Mouse (Mus musculus) megakaryocyte, embryonic 14.5 days (primary cell): ENCODE results near the gene Cxadr. TPM values are rescaled to one million over a fixed set of nuclear protein-coding genes. Genes with fewer than 3 reads are reported as not detected.

Experiments used
- H3K27me3 ChIP-seq: replicated peaks from 2 replicates; pipeline ENCODE3; 2012; ENCODE audit warnings: inconsistent platforms
- H3K36me3 ChIP-seq: replicated peaks from 2 replicates; pipeline ENCODE3; 2012; ENCODE audit warnings: low read length, inconsistent platforms, mixed read lengths
- H3K4me1 ChIP-seq: 2 replicates; pipeline ENCODE4 v1.6.1; 2012; ENCODE audit warnings: inconsistent platforms
- H3K4me3 ChIP-seq: replicated peaks from 2 replicates; pipeline ENCODE3; 2012; ENCODE audit warnings: moderate library complexity, mild to moderate bottlenecking, inconsistent platforms
- H3K9me3 ChIP-seq: 2 replicates; pipeline ENCODE4 v1.6.1; 2012; ENCODE audit warnings: inconsistent platforms
- FLI1 ChIP-seq: IDR thresholded peaks from 2 replicates; pipeline ENCODE4 v1.6.1; 2012; ENCODE audit warnings: low read length, inconsistent platforms, mixed read lengths
- GATA1 ChIP-seq: IDR thresholded peaks from 3 replicates; pipeline ENCODE4 v1.6.1; 2012; ENCODE audit warnings: mixed read lengths, low read length, inconsistent platforms, borderline replicate concordance
- polyA plus RNA-seq: library from polyadenylated mRNA; stranded (reverse); fragments of >175 nt; gene quantifications from 2 replicates; pipeline ENCODE4 v1.2.3, GENCODE M21; 2012; ENCODE audit warnings: low replicate concordance; ENCODE audit not compliant: insufficient read depth

Gene Cxadr
- polyA plus RNA-seq, result not detected in 2 replicates

- no peaks in the 10 kb centered on the region for H3K36me3 ChIP-seq
- peak within 1 kb of the TSS; percentile 91 for H3K4me3 ChIP-seq
- peaks cover 74% of the 10 kb centered on the region for H3K27me3 ChIP-seq
- TF ChIP-seq FLI1 (no peak), GATA1 (no peak)
- peaks cover 19% of the 10 kb centered on the region for H3K4me1 ChIP-seq
- H3K9me3 ChIP-seq, result peaks cover 22% of the 10 kb centered on the region
These were observed at the start of gene Cxadr for GRCm38 (mm10) chr16:78301183-78301830. TSS of gene Cxadr (plus strand) at chr16:78301489.

DNA sequence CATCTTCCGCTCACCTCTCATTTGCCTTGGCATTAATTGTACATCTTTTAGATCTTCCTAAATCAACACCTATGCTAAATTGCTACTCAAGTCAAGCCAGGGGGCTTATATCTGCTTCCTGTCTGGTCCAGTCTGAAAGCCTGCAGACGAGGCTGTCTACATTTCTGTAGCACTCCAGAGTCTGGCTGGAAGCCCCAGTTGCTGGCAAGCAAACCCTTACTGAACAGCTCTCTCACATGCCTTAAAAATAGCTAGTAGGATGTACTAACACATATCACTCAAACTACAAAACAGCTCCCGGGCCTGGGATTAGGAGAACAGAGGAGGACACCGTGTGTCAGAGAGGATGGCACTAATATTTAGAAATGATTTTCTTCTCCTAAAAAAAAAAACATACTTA lies 42.3 kb upstream of the Cxadr start:
- Histone ChIP-seq H3K4me1 (no peaks in the 10 kb centered on the region), H3K36me3 (no peaks in the 10 kb centered on the region), H3K4me3 (no peak overlapping the region), H3K27me3 (no peaks in the 10 kb centered on the region), H3K9me3 (no peaks in the 10 kb centered on the region)
- TF ChIP-seq FLI1 (no peak), GATA1 (no peak)

DNA sequence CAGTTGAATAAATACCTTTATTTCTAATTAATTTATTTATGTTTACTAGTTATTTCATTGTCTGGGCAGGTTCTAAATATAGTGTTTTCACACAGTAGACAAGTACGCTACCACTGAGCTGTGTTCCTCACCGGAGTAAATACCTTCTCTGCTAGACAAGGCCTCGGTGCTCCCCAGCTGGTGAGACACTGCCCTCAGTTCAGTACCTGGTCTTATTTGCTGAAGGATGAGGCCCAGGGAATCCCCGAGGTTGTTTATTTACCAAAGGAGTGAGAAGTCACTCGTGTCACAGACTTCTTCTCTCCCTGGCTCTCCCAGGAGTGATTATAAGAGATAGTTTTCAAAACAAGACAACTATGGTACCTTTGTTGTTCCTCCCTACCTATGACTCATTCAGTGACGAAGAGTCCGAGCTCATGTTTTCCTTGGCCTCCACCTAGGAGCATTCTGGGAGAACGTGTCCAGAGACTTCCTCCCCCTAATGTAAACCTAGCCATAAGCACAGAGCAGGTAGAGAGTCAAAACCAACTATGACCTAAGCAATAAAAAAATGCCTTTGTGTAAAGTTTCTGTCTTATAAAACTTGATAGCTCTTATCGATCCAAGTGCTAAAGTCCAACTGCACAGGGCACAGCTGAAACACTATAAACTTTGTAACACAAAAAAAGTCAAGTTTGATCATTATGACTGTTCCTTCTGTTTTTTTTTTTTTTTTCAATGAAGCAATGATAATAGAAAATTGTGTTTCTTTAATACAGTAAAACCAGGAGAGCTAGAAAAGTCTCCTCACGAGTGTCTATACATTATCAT lies 41.0 kb upstream of the Cxadr start:
- Histone ChIP-seq H3K27me3 (no peaks in the 10 kb centered on the region), H3K9me3 (no peaks in the 10 kb centered on the region), H3K4me3 (no peak overlapping the region), H3K36me3 (no peaks in the 10 kb centered on the region), H3K4me1 (no peaks in the 10 kb centered on the region)
- TF ChIP-seq GATA1 (no peak), FLI1 (no peak)

GRCm38 (mm10) chr16:78261520-78261919 lies 39.8 kb upstream of the Cxadr start:
- Histone ChIP-seq H3K36me3 (no peaks in the 10 kb centered on the region), H3K9me3 (no peaks in the 10 kb centered on the region), H3K27me3 (no peaks in the 10 kb centered on the region), H3K4me3 (no peak overlapping the region), H3K4me1 (no peaks in the 10 kb centered on the region)
- TF ChIP-seq GATA1, result no peak

DNA sequence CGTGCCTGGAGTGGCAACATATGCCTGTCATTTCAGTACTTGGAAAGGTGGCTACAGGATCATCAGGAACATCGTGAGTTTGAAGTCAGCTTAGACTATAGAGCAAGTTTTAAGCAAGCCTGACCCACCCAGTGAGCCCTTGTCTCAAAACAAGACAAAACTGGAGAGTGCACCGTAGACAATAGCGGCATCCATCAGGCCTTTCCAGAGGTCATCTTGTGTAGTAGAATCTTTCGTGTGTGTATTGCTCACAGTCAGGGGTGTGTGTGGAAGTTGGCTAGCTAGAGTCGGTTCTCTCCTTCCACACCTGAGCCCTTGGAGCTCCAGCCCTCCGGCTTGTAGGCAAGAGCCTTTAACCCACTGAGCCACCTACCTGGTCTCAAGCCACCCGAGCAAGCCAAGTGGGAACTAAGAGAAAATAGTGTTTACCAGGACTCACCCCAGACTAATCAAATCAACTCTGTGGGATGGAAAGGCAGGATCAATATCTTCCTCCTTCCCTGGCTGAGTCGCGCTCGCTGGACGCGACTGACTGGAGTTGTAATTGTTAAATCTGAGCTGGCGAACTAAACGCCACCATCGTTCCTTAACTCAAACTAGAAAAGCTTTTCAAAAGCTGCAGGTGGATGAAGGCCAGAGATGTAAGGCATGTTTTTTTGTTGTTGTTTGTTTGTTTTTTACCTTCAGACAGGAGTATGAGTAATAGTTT lies 36.7 kb upstream of the Cxadr start:
- Histone ChIP-seq H3K4me3 (peak overlapping the region; percentile 73), H3K4me1 (no peaks in the 10 kb centered on the region), H3K27me3 (no peaks in the 10 kb centered on the region), H3K9me3 (no peaks in the 10 kb centered on the region), H3K36me3 (no peaks in the 10 kb centered on the region)
- TF ChIP-seq GATA1 (no peak), FLI1 (no peak)

DNA sequence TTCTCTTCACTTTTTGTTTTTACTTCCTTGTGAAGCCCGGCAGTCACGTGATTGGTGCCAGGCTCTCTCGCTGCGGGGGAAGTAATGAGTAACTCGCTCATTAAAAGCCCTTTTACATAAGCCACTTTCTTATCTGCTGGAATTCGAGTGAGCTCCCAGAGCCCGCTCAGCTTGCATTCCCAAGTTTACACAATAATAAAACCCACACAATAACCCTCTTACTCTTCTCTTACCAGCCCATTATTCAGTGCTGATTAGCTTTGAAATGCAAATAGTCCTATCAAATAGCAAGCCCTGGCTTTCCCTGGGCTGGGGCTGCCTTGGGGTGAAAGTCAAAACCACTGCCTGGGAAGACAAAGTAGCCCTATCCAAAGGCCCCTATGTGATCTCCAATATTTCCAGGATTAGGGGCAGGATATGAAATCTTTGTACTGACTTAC lies 36.1 kb upstream of the Cxadr start:
- Histone ChIP-seq H3K4me1 (no peaks in the 10 kb centered on the region), H3K9me3 (no peaks in the 10 kb centered on the region), H3K4me3 (peak overlapping the region; percentile 73)

DNA sequence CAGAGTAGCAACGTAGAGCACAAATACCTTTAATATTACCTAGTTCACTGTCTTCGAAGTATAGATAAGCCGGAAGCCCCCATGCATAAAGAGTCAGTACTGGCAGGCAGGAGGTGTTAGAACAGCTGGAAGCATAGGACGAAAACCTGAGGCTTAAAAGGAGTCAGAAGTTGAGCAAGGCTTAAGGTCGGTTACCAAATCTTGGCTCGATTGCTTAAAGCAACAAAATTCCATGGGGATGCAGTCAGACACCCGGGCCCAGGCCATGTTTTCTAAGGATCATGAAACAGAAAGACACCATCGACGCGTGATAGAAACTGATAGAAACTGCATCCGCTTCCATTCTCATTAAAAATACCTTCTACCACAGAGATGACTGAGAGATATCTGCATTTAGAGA lies 35.5 kb upstream of the Cxadr start:
- TF ChIP-seq GATA1, result no peak
- TF ChIP-seq FLI1, result no peak
- H3K36me3 ChIP-seq, result no peaks in the 10 kb centered on the region
- no peak overlapping the region for H3K4me3 ChIP-seq
- H3K4me1 ChIP-seq, result no peaks in the 10 kb centered on the region
- no peaks in the 10 kb centered on the region for H3K9me3 ChIP-seq
- no peaks in the 10 kb centered on the region for H3K27me3 ChIP-seq

More for the DNA sequence above, 36.1 kb upstream of the Cxadr start:
- Histone ChIP-seq H3K27me3 (no peaks in the 10 kb centered on the region), H3K36me3 (no peaks in the 10 kb centered on the region)
- no peak for TF ChIP-seq GATA1
- TF ChIP-seq FLI1, result no peak

- TF ChIP-seq GATA1 (no peak), FLI1 (no peak)
- H3K36me3 ChIP-seq, result no peaks in the 10 kb centered on the region
- H3K27me3 ChIP-seq, result no peaks in the 10 kb centered on the region
- H3K4me3 ChIP-seq, result no peak overlapping the region
- no peaks in the 10 kb centered on the region for H3K9me3 ChIP-seq
- H3K4me1 ChIP-seq, result no peaks in the 10 kb centered on the region
These were observed 33.8 kb upstream of the Cxadr start for GRCm38 (mm10) chr16:78267453-78267852.

- Histone ChIP-seq H3K27me3 (no peaks in the 10 kb centered on the region), H3K9me3 (no peaks in the 10 kb centered on the region), H3K36me3 (no peaks in the 10 kb centered on the region), H3K4me1 (no peaks in the 10 kb centered on the region), H3K4me3 (no peak overlapping the region)
- TF ChIP-seq GATA1 (no peak), FLI1 (no peak)
These were observed 33.1 kb upstream of the Cxadr start for GRCm38 (mm10) chr16:78268167-78268566.

DNA sequence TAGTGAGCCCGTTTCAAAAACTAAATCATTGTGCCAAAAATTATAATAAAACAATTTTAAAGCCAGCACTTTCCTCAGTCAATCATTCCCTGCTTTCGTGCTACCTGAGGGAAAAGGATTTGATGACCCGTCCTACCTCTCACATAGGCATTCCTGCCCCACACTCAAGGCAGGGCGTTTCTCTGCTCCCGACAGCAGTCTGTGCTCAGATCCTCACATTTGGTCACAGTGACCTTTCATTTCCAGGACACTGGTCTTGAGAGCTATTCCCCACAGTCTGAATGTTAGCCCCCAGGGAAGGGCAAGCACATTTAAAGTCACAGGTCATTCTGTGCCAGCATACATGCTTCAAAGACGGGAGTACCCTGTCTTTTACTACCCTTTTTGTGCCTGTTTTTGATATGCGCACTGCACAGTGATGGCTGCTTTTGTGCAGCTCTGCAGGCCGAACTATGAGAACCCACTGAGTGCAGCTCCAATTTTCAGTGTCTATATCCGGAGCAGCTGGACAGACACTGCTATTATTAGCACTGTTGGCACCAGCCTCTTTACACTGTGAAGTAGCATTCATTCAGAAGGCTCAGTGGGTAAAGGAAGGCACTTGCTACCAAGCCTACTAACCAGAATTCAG lies 26.3 kb upstream of the Cxadr start:
- H3K4me1 ChIP-seq, result no peaks in the 10 kb centered on the region
- no peaks in the 10 kb centered on the region for H3K9me3 ChIP-seq
- TF ChIP-seq FLI1 (no peak), GATA1 (no peak)
- no peaks in the 10 kb centered on the region for H3K27me3 ChIP-seq
- H3K36me3 ChIP-seq, result no peaks in the 10 kb centered on the region
- H3K4me3 ChIP-seq, result no peak overlapping the region
